Comparison of ENCODE assay signal across 15 mouse cellular contexts in genomic region chr16:56295888-56296648, GRCm38 (mm10).
A peak's percentile ranks its signal among the peaks of the same experiment; 100 is the strongest.
DNase-seq lines count a peak whose midpoint lies in the region; ATAC-seq and TF ChIP-seq lines count a peak whose summit lies in the region.
"Had no signal": no experiment of that assay in that cellular context is flagged by ENCODE, and none has a peak within 500 bp of the region (broad histone marks: within the 10 kb centered on the region; RNA-seq: fewer than 3 reads in every experiment).

No protein-coding gene starts in this region.

- no peak overlapping the region for H3K9ac ChIP-seq in forebrain, embryonic 13.5 days
- H3K9ac ChIP-seq in lung, embryonic 14.5 days, result no peak overlapping the region
- H3K9ac ChIP-seq in stomach, embryonic 15.5 days, result no peak overlapping the region
- H3K9ac ChIP-seq: heart, embryonic 13.5 days; midbrain, embryonic 12.5 days had no signal

- no peaks in the 10 kb centered on the region for H3K27me3 ChIP-seq in forebrain, embryonic 13.5 days
- no peaks in the 10 kb centered on the region for H3K27me3 ChIP-seq in forebrain, embryonic 10.5 days (ENCODE audit: poor library complexity, severe bottlenecking)
- H3K27me3 ChIP-seq in lung, embryonic 14.5 days (ENCODE audit: insufficient read depth, low read length), result no peaks in the 10 kb centered on the region
- H3K27me3 ChIP-seq in stomach, embryonic 15.5 days (replicated peaks), result no peaks in the 10 kb centered on the region
- H3K27me3 ChIP-seq: heart, embryonic 13.5 days; midbrain, embryonic 12.5 days had no signal

- H3K4me1 ChIP-seq in forebrain, embryonic 13.5 days, result no peaks in the 10 kb centered on the region
- H3K4me1 ChIP-seq in forebrain, embryonic 10.5 days, result no peaks in the 10 kb centered on the region
- no peaks in the 10 kb centered on the region for H3K4me1 ChIP-seq in lung, embryonic 14.5 days (ENCODE audit: insufficient read depth)
- H3K4me1 ChIP-seq in lung, adult 2 months (ENCODE audit: control insufficient read depth, insufficient read depth, low read length), result no peaks in the 10 kb centered on the region
- no peaks in the 10 kb centered on the region for H3K4me1 ChIP-seq in stomach, embryonic 15.5 days
- H3K4me1 ChIP-seq: heart, embryonic 13.5 days; midbrain, embryonic 12.5 days had no signal

- TF ChIP-seq POLR2A in lung, adult 2 months (IDR thresholded peaks at IDR 0.05; ENCODE audit: borderline replicate concordance, extremely low read depth, low read depth, low read length), result no peak

- no peak for TF ChIP-seq CTCF in lung, embryonic 14.5 days (IDR thresholded peaks at IDR 0.05; ENCODE audit: low read depth)
- TF ChIP-seq CTCF in lung, adult 2 months (IDR thresholded peaks at IDR 0.05; ENCODE audit: insufficient read depth, low read length), result no peak

- 75% methylated on average over 3 of the region's 3 CpGs for WGBS in forebrain, embryonic 13.5 days
- WGBS in forebrain, embryonic 10.5 days, result 80% methylated on average over 3 of the region's 3 CpGs
- 41% methylated on average over 3 of the region's 3 CpGs for WGBS in lung, embryonic 14.5 days
- WGBS in lung, adult 2 months, result 45% methylated on average over 3 of the region's 3 CpGs
- 49% methylated on average over 3 of the region's 3 CpGs for WGBS in stomach, embryonic 15.5 days

- H3K36me3 ChIP-seq in forebrain, embryonic 13.5 days (ENCODE audit: poor library complexity, severe bottlenecking), result no peaks in the 10 kb centered on the region
- H3K36me3 ChIP-seq in forebrain, embryonic 10.5 days (replicated peaks), result no peaks in the 10 kb centered on the region
- no peaks in the 10 kb centered on the region for H3K36me3 ChIP-seq in lung, embryonic 14.5 days (ENCODE audit: insufficient read depth)
- no peaks in the 10 kb centered on the region for H3K36me3 ChIP-seq in stomach, embryonic 15.5 days
- H3K36me3 ChIP-seq: heart, embryonic 13.5 days; midbrain, embryonic 12.5 days had no signal

- no peak for DNase-seq in forebrain, embryonic 10.5 days (ENCODE audit: extremely low spot score, low spot score)
- DNase-seq in lung, embryonic 14.5 days, result peak; percentile 92
- DNase-seq in lung, adult 2 months, result no peak
- peak; percentile 76 for DNase-seq in lung, postnatal 10 days
- no peak for DNase-seq in adrenal gland, adult (ENCODE audit: inconsistent age in 2 of 2, low spot score in 1 of 2)
- no peak for DNase-seq in kidney, postnatal 14 days
- DNase-seq: adrenal gland, adult 2 months; cerebellum, adult 11 months; kidney, adult 8-10 months; thymus, postnatal 4 days had no signal

- ATAC-seq in forebrain, embryonic 13.5 days, result peak; percentile 95
- peak; percentile 94 for ATAC-seq in lung, embryonic 14.5 days (ENCODE audit: insufficient read depth)
- ATAC-seq in stomach, embryonic 15.5 days (ENCODE audit: insufficient read depth, low FRiP score, low read depth), result 0 out of 2 replicates have a peak, but pooled peaks have one; percentile 22

- no peaks in the 10 kb centered on the region for H3K9me3 ChIP-seq in forebrain, embryonic 13.5 days (replicated peaks)
- no peaks in the 10 kb centered on the region for H3K9me3 ChIP-seq in forebrain, embryonic 10.5 days
- H3K9me3 ChIP-seq in lung, embryonic 14.5 days (ENCODE audit: low read depth, low read length), result no peaks in the 10 kb centered on the region
- no peaks in the 10 kb centered on the region for H3K9me3 ChIP-seq in stomach, embryonic 15.5 days
- H3K9me3 ChIP-seq: heart, embryonic 13.5 days; midbrain, embryonic 12.5 days had no signal

- no peak overlapping the region for H3K4me2 ChIP-seq in forebrain, embryonic 13.5 days
- H3K4me2 ChIP-seq in lung, embryonic 14.5 days, result no peak overlapping the region
- no peak overlapping the region for H3K4me2 ChIP-seq in stomach, embryonic 15.5 days
- H3K4me2 ChIP-seq: heart, embryonic 13.5 days; liver, embryonic 11.5 days; midbrain, embryonic 12.5 days had no signal

- no peak overlapping the region for H3K4me3 ChIP-seq in forebrain, embryonic 13.5 days
- no peak overlapping the region for H3K4me3 ChIP-seq in forebrain, embryonic 10.5 days
- no peak overlapping the region for H3K4me3 ChIP-seq in lung, embryonic 14.5 days (ENCODE audit: low read depth, low read length)
- H3K4me3 ChIP-seq in lung, adult 2 months (replicated peaks; ENCODE audit: extremely low read depth, low read depth, low read length), result no peak overlapping the region
- no peak overlapping the region for H3K4me3 ChIP-seq in stomach, embryonic 15.5 days (replicated peaks)
- H3K4me3 ChIP-seq: heart, embryonic 13.5 days; midbrain, embryonic 12.5 days had no signal

- no peak overlapping the region for H3K27ac ChIP-seq in forebrain, embryonic 13.5 days
- H3K27ac ChIP-seq in forebrain, embryonic 10.5 days, result no peak overlapping the region
- H3K27ac ChIP-seq in lung, embryonic 14.5 days (ENCODE audit: low read depth), result no peak overlapping the region
- no peak overlapping the region for H3K27ac ChIP-seq in stomach, embryonic 15.5 days
- H3K27ac ChIP-seq: heart, embryonic 13.5 days; midbrain, embryonic 12.5 days had no signal

Comparison
In these comparisons a context has a peak if more than half of its experiments do, and no peak if none do; other contexts are left out.
1. DNase-seq: peak in lung, embryonic 14.5 days (single experiment) and lung, postnatal 10 days (single experiment); none in forebrain, embryonic 10.5 days (single experiment), lung, adult 2 months (single experiment), adrenal gland, adult (0 of 2) and kidney, postnatal 14 days (single experiment).
2. ATAC-seq: peak in every context shown above with its lines; median percentile 95 in forebrain, embryonic 13.5 days; 94 in lung, embryonic 14.5 days; 22 in stomach, embryonic 15.5 days.